Mouse (Mus musculus): Measurements from ENCODE around the gene Sh3bgrl2. TPM values are rescaled to one million over a fixed set of nuclear protein-coding genes. Genes with fewer than 3 reads are reported as not detected.

Gene Sh3bgrl2
- polyA plus RNA-seq, 1 experiment, result 12.1 TPM

GRCm38 (mm10) chr9:83631920-83632319 is 83.8 kb downstream of the Sh3bgrl2 start:
- Histone ChIP-seq H3K4me3 (ENCODE audit: insufficient read depth, low read depth, low read length) (no peak overlapping the region), H3K27me3 (replicated peaks; ENCODE audit: control insufficient read depth, insufficient read depth, low read length) (no peaks in the 10 kb centered on the region), H3K4me1 (ENCODE audit: control insufficient read depth, insufficient read depth, low read length) (no peaks in the 10 kb centered on the region), H3K36me3 (ENCODE audit: control insufficient read depth, insufficient read depth, low read length) (no peaks in the 10 kb centered on the region), H3K27ac (ENCODE audit: insufficient read depth, low read depth, low read length) (no peak overlapping the region)
- TF ChIP-seq POLR2A (IDR thresholded peaks at IDR 0.05; ENCODE audit: low read depth, low read length), result no peak
- no peak for TF ChIP-seq CTCF (conservative IDR thresholded peaks at IDR 0.05; ENCODE audit: insufficient read depth, insufficient read length, low read depth, low read length)
- no peak for DNase-seq
- WGBS, result 27% methylated on average over 5 of the region's 5 CpGs

DNA sequence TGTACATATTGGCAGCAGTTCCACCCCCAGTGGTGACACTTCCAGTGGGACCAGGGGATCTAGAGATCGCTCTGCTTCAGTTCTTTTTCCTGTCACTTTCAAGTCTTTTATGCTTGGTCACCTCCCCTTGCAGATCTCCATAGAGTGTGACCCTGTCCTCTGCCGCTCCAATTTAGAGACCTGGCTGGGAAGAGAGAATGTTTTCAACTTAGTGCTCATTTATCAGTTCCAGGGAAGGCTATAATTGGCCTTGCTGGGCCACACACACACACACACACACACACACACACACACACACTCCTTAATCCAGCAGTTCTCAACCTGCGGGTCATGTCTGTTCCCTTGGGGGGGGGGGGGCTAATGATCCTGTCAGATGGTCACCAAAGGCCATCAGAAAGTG is 86.6 kb downstream of the Sh3bgrl2 start:
- H3K36me3 ChIP-seq (ENCODE audit: control insufficient read depth, insufficient read depth, low read length), result no peaks in the 10 kb centered on the region
- no peak overlapping the region for H3K4me3 ChIP-seq (ENCODE audit: insufficient read depth, low read depth, low read length)
- 57% methylated on average over 3 of the region's 3 CpGs for WGBS
- no peaks in the 10 kb centered on the region for H3K27me3 ChIP-seq (replicated peaks; ENCODE audit: control insufficient read depth, insufficient read depth, low read length)
- TF ChIP-seq CTCF (conservative IDR thresholded peaks at IDR 0.05; ENCODE audit: insufficient read depth, insufficient read length, low read depth, low read length) (no peak), POLR2A (IDR thresholded peaks at IDR 0.05; ENCODE audit: low read depth, low read length) (no peak)
- H3K4me1 ChIP-seq (ENCODE audit: control insufficient read depth, insufficient read depth, low read length), result no peaks in the 10 kb centered on the region
- DNase-seq, result no peak
- no peak overlapping the region for H3K27ac ChIP-seq (ENCODE audit: insufficient read depth, low read depth, low read length)

GRCm38 (mm10) chr9:83635997-83636396 is 87.9 kb downstream of the Sh3bgrl2 start:
- no peak overlapping the region for H3K27ac ChIP-seq (ENCODE audit: insufficient read depth, low read depth, low read length)
- no peak for DNase-seq

DNA sequence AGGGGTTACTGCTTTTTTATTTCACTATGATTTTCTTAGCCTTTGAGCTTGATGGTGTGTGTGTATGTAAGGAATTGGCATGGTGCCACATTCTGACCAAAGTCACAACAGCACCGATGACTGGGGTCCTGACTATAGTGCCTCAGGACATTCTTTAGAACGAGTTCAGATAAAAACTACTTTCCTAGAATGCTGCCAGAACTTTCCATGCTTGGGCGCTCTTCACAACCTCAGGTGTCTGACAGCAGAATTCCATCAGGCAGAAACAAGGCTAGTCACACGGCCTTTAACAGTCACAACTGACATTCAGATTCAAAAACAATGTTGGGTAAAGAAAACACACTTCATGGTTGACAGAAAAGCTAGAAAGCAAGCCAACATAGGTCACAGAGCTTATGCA is 95.0 kb downstream of the Sh3bgrl2 start:
- 27% methylated on average over 4 of the region's 4 CpGs for WGBS
- DNase-seq, result peak; percentile 40
- TF ChIP-seq CTCF (conservative IDR thresholded peaks at IDR 0.05; ENCODE audit: insufficient read depth, insufficient read length, low read depth, low read length) (no peak), POLR2A (IDR thresholded peaks at IDR 0.05; ENCODE audit: low read depth, low read length) (no peak)
- Histone ChIP-seq H3K36me3 (ENCODE audit: control insufficient read depth, insufficient read depth, low read length) (no peaks in the 10 kb centered on the region), H3K4me3 (ENCODE audit: insufficient read depth, low read depth, low read length) (no peak overlapping the region), H3K27me3 (replicated peaks; ENCODE audit: control insufficient read depth, insufficient read depth, low read length) (no peaks in the 10 kb centered on the region), H3K27ac (ENCODE audit: insufficient read depth, low read depth, low read length) (no peak overlapping the region), H3K4me1 (ENCODE audit: control insufficient read depth, insufficient read depth, low read length) (no peaks in the 10 kb centered on the region; the same call in 1 of the 2 replicates)

More at GRCm38 (mm10) chr9:83635997-83636396, 87.9 kb downstream of the Sh3bgrl2 start:
- Histone ChIP-seq H3K4me1 (ENCODE audit: control insufficient read depth, insufficient read depth, low read length) (no peaks in the 10 kb centered on the region), H3K4me3 (ENCODE audit: insufficient read depth, low read depth, low read length) (no peak overlapping the region), H3K36me3 (ENCODE audit: control insufficient read depth, insufficient read depth, low read length) (no peaks in the 10 kb centered on the region), H3K27me3 (replicated peaks; ENCODE audit: control insufficient read depth, insufficient read depth, low read length) (no peaks in the 10 kb centered on the region)
- TF ChIP-seq POLR2A (IDR thresholded peaks at IDR 0.05; ENCODE audit: low read depth, low read length), result no peak
- no peak for TF ChIP-seq CTCF (conservative IDR thresholded peaks at IDR 0.05; ENCODE audit: insufficient read depth, insufficient read length, low read depth, low read length)
- WGBS, result 26% methylated on average over 7 of the region's 7 CpGs

DNA sequence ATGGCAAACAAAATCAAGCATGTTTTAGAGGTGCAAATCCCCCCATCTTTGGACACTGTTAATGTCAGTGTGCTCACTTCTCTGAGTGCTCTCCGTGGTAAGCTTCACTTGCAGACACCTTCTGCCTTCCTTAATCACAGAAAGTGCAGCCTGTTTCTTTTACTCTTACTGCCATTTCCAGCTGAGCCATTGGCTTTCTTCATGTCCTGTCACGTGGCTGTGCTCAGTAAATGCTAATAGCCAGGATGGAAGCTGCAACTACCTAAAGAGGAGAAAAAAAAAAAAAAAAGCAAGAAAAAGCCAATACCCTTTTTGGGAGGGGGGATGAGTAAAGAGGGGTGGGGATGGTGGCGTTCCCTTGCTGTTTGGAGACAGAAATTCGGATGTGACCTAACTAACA is 95.7 kb downstream of the Sh3bgrl2 start:
- Histone ChIP-seq H3K4me1 (ENCODE audit: control insufficient read depth, insufficient read depth, low read length) (no peaks in the 10 kb centered on the region; the same call in 1 of the 2 replicates), H3K36me3 (ENCODE audit: control insufficient read depth, insufficient read depth, low read length) (no peaks in the 10 kb centered on the region), H3K4me3 (ENCODE audit: insufficient read depth, low read depth, low read length) (no peak overlapping the region), H3K27me3 (replicated peaks; ENCODE audit: control insufficient read depth, insufficient read depth, low read length) (no peaks in the 10 kb centered on the region), H3K27ac (ENCODE audit: insufficient read depth, low read depth, low read length) (no peak overlapping the region)
- no peak for DNase-seq
- 66% methylated on average over 4 of the region's 4 CpGs for WGBS
- TF ChIP-seq POLR2A (IDR thresholded peaks at IDR 0.05; ENCODE audit: low read depth, low read length) (no peak), CTCF (conservative IDR thresholded peaks at IDR 0.05; ENCODE audit: insufficient read depth, insufficient read length, low read depth, low read length) (no peak)

DNA sequence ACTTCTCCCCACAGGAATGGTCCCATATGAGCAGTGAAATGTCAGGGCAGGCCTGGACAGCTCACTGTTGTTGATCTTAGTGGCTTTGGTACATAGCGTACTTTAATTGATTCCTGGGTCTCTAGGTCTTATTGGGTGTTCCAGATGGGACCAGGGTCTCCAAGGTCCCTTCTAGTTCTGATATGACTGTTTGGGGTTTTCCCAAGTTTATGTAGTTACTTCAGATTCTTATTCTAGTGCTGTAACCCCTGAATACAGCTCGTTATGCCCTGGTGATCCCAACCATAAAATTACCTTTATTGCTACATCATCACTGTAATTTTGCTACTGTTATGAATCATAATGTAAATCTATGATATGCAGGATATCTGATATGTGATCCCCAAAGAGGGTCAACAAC is 98.1 kb downstream of the Sh3bgrl2 start:
- Histone ChIP-seq H3K27me3 (replicated peaks; ENCODE audit: control insufficient read depth, insufficient read depth, low read length) (no peaks in the 10 kb centered on the region), H3K4me1 (ENCODE audit: control insufficient read depth, insufficient read depth, low read length) (no peaks in the 10 kb centered on the region; the same call in 1 of the 2 replicates), H3K36me3 (ENCODE audit: control insufficient read depth, insufficient read depth, low read length) (no peaks in the 10 kb centered on the region), H3K4me3 (ENCODE audit: insufficient read depth, low read depth, low read length) (no peak overlapping the region), H3K27ac (ENCODE audit: insufficient read depth, low read depth, low read length) (no peak overlapping the region)
- TF ChIP-seq POLR2A (IDR thresholded peaks at IDR 0.05; ENCODE audit: low read depth, low read length) (no peak), CTCF (conservative IDR thresholded peaks at IDR 0.05; ENCODE audit: insufficient read depth, insufficient read length, low read depth, low read length) (no peak)
- 88% methylated on average over 2 of the region's 2 CpGs for whole genome bisulfite sequencing
- no peak for DNase-seq

- 87% methylated on average over 5 of the region's 5 CpGs for WGBS
- Histone ChIP-seq H3K27me3 (replicated peaks; ENCODE audit: control insufficient read depth, insufficient read depth, low read length) (no peaks in the 10 kb centered on the region), H3K27ac (ENCODE audit: insufficient read depth, low read depth, low read length) (no peak overlapping the region), H3K4me1 (ENCODE audit: control insufficient read depth, insufficient read depth, low read length) (no peaks in the 10 kb centered on the region; the same call in 1 of the 2 replicates), H3K36me3 (ENCODE audit: control insufficient read depth, insufficient read depth, low read length) (no peaks in the 10 kb centered on the region), H3K4me3 (ENCODE audit: insufficient read depth, low read depth, low read length) (no peak overlapping the region)
- TF ChIP-seq POLR2A (IDR thresholded peaks at IDR 0.05; ENCODE audit: low read depth, low read length) (no peak), CTCF (conservative IDR thresholded peaks at IDR 0.05; ENCODE audit: insufficient read depth, insufficient read length, low read depth, low read length) (no peak)
- no peak for DNase-seq
Measured at GRCm38 (mm10) chr9:83646691-83647090, 98.6 kb downstream of the Sh3bgrl2 start.
